Mouse (Mus musculus) adrenal gland, adult 8-10 months (tissue): ENCODE results near the gene Il6ra. TPM values are rescaled to one million over a fixed set of nuclear protein-coding genes. Genes with fewer than 3 reads are reported as not detected.

Experiments used
- DNase-seq: peaks from one replicate; pipeline ENCODE4 v3.0.0; 2022
- total RNA-seq, 4 experiments: library from RNA; stranded (reverse); gene quantifications; 2 replicates each; pipeline ENCODE4 v1.2.4; 2022

Il6ra gene
- total RNA-seq, 4 experiments from 2014 or later, result 6.7 to 13.4 (median 10.1) TPM

GRCm38 (mm10) chr3:89847596-89847995 is 65.4 kb downstream of the Il6ra start:
- peak; percentile 69 for DNase-seq

- DNase-seq, result no peak
Observed at GRCm38 (mm10) chr3:89847126-89847525, 65.9 kb downstream of the Il6ra start.

GRCm38 (mm10) chr3:89845814-89846213 is 67.2 kb downstream of the Il6ra start:
- no peak for DNase-seq

- DNase-seq, result peak; percentile 40
Observed at GRCm38 (mm10) chr3:89843148-89843547, 69.8 kb downstream of the Il6ra start.

- DNase-seq, result no peak
Observed at GRCm38 (mm10) chr3:89842258-89842657, 70.7 kb downstream of the Il6ra start.

- DNase-seq, result peak; percentile 44
Observed at GRCm38 (mm10) chr3:89835362-89835761, 77.6 kb downstream of the Il6ra start.

- no peak for DNase-seq
Observed at GRCm38 (mm10) chr3:89830815-89831591, 82.0 kb downstream of the Il6ra start, which contains the start of gene She. Gene She, plus strand, starts transcription at chr3:89831370.

- no peak for DNase-seq
Observed at GRCm38 (mm10) chr3:89826295-89826694, 86.7 kb downstream of the Il6ra start.

- no peak for DNase-seq
Observed at GRCm38 (mm10) chr3:89823594-89823993, 89.4 kb downstream of the Il6ra start.

GRCm38 (mm10) chr3:89821548-89822480 is 91.2 kb downstream of the Il6ra start:
- DNase-seq, result no peak

- DNase-seq, result no peak
Observed at GRCm38 (mm10) chr3:89821096-89821513, 91.9 kb downstream of the Il6ra start.

GRCm38 (mm10) chr3:89820311-89821095 is 92.5 kb downstream of the Il6ra start:
- no peak for DNase-seq

GRCm38 (mm10) chr3:89819897-89820296 is 93.1 kb downstream of the Il6ra start:
- no peak for DNase-seq

- no peak for DNase-seq
Observed at GRCm38 (mm10) chr3:89818605-89819004, 94.4 kb downstream of the Il6ra start.

- DNase-seq, result no peak
Observed at GRCm38 (mm10) chr3:89817056-89817455, 95.9 kb downstream of the Il6ra start.

Other genes starting within 250 kb of the Il6ra start
- gene Adar, start 198.2 kb downstream of the Il6ra start, total RNA-seq, result 10 to 100 TPM; 38.7 to 57.6 (median 46.9) TPM
- gene Chrnb2, start 148.6 kb downstream of the Il6ra start, total RNA-seq, result 1 to 10 TPM; 4.9 to 7.5 (median 5.6) TPM
- 10 to 100 TPM; 65.6 to 74.6 (median 72.5) TPM for gene Ube2q1, start 139.6 kb downstream of the Il6ra start, total RNA-seq
- 10 to 100 TPM in 2 of 4 experiments, 1 to 10 TPM in 2; 5.6 to 11.6 (median 10.1) TPM for gene She, start 81.8 kb downstream of the Il6ra start, total RNA-seq
- gene Atp8b2, start 50.3 kb upstream of the Il6ra start, total RNA-seq, result 10 to 100 TPM; 31.6 to 63.7 (median 46.1) TPM
- 100 to 1,000 TPM; 131 to 171 (median 149) TPM for gene Hax1, start 85.6 kb upstream of the Il6ra start, total RNA-seq
- gene 4933434E20Rik, start 138.4 kb upstream of the Il6ra start, total RNA-seq, result 100 to 1,000 TPM in 3 of 4 experiments, 10 to 100 TPM in 1; 88.7 to 119 (median 108) TPM
- 100 to 1,000 TPM; 135 to 210 (median 161) TPM for gene Ubap2l, start 139.4 kb upstream of the Il6ra start, total RNA-seq
- gene Tpm3, start 159.5 kb upstream of the Il6ra start, total RNA-seq, result 100 to 1,000 TPM; 162 to 262 (median 231) TPM
- 1 to 10 TPM in 1 of 4 experiments, under 1 TPM in 3; 0.35 to 1.1 (median 0.54) TPM for gene Nup210l, start 190.9 kb upstream of the Il6ra start, total RNA-seq